Mouse (Mus musculus): ENCODE results near the gene Ccdc36.

Ccdc36 gene

DNA sequence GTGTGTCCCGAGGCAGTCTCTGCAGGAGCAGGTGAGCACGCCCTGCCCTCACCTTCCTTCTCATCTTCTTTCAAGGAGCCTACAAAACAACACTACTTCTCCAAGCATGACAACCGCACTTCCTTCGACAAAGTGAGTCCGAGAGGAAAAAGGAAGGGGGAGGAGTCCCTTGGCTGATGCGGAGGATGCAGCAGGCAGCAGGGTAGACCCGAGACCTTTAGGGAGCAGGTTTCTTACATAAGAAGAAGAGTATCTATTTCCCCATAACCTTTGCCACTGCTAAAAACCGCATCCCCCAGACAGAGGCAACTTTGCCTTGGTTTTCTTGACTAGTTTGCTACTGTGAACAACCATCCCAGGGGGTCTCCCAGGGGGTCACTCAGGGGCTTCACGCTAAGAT lies 16.8 kb upstream of the Ccdc36 start:
- peak; percentile 18 for DNase-seq (ENCODE audit: low read depth)

- DNase-seq (ENCODE audit: low read depth): no peak
Observed at GRCm38 (mm10) chr9:108441236-108441919, 13.1 kb upstream of the Ccdc36 start.

DNA sequence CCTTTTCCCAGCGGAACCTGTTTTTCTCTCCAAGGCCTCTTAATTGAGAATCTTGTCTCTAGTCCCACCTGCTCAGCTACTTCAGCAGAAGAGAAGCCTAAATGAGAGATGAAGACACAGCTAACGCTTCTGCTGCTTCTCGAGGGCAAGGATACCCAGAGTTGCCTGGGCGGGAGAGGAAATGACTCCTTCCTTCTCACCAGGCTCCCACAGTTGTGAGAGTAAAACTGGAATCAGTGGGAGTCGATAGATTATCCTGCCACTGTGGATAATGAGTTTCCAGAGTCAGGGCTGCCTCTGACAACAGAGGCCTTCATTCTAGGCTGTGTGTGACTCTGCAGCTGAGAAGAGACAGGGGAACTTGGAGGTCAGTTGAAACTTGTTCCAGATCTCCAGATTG lies 12.2 kb upstream of the Ccdc36 start:
- DNase-seq (ENCODE audit: low read depth): no peak

GRCm38 (mm10) chr9:108439176-108439575 lies 10.9 kb upstream of the Ccdc36 start:
- DNase-seq (ENCODE audit: low read depth): no peak

- no peak for DNase-seq (ENCODE audit: low read depth)
Observed at GRCm38 (mm10) chr9:108436182-108436581, 7.9 kb upstream of the Ccdc36 start, which contains the start of gene BC048562. BC048562 (plus strand) TSS chr9:108436482.

DNA sequence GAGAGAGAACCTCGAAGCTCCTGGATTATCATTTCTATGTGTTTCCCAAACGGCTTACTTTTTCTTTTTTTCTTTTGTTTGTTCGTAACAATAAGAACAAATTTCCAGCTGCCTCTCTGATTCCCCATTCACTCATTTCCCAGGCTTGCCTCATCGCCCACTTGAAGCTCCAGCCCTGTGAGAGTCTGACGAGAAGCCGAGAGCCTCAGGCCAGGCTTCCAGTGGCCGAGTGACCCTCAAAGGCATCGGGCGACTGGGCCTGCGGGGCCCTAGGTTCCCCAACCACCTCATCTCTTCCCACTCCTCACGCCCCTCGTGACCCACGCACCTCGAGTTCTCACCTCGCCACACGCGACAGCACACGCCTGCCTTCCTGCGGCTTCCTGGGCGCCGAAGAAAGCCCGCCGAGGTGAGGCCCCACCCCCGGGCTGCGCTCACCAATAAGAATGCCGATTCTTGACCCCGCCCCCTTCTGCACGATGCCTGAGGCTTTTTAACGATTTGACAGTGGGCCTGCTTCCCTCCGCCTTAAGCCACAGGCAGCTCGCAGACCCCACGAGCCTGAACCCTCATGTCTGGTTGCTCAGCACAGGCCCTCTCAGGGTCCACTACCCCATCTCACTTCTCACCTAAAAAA lies 3.3 kb upstream of the Ccdc36 start:
- DNase-seq (ENCODE audit: low read depth): peak; percentile 26

DNA sequence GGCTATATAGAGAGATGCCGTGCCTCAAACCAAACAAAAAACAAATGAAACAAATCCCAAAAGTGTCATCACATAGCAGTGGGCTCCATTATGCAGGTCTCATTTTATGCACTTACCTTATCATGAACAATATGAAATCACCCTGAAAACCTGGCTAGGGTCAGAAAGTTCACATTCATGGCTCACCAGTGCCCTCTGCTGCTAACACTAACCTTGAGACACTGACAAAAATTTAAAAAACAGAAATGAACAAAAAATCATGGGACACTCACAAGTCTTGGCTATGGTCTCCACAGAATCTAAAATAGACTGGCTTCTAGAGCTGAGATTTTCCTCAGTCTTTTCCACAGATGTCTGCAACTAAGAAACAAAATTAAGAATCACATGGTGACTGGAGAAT lies 16.1 kb downstream of the Ccdc36 start:
- DNase-seq (ENCODE audit: low read depth): peak; percentile 43

GRCm38 (mm10) chr9:108411381-108411942 lies 16.8 kb downstream of the Ccdc36 start:
- DNase-seq (ENCODE audit: low read depth): no peak

DNA sequence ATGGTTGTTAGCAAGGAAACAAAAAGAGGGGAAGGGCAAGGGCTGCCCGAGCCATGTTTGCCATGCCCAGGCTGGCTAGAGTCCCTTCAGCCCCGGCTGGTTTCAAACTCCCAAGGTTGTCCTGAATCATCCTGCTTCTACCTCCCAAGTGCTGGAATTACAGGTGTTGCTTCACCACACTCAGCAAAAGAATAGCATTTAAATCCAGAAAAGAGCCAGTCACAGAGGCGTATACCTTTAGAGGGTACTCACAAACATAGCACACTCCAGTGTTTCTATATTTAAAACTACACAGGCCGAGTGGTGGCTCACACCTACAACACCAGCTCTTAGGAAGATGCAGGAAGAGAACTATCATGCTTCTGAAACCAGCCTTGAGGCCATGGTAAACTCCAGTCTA lies 18.7 kb downstream of the Ccdc36 start:
- DNase-seq (ENCODE audit: low read depth): no peak

- DNase-seq (ENCODE audit: low read depth): no peak
Observed at GRCm38 (mm10) chr9:108404451-108404850, 23.8 kb downstream of the Ccdc36 start.

DNA sequence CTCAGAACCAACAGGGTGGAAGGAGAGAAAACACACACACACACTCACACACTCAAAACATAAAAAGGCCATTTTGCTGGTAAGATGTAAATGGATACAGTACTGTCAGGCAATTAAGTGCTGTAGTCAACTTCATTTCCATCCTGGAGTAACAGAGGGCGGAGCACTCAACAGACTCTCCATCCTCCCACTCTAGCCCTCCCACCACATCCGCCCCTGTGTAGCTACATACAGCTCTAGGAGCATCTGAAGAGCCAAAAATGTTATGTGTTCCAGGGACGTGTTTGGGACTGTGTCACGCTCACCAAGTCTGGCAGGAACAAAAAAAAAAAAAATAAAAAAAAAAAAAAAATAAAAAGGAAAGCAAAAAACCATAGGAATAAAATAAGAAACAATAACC lies 25.2 kb downstream of the Ccdc36 start:
- DNase-seq (ENCODE audit: low read depth): no peak

DNA sequence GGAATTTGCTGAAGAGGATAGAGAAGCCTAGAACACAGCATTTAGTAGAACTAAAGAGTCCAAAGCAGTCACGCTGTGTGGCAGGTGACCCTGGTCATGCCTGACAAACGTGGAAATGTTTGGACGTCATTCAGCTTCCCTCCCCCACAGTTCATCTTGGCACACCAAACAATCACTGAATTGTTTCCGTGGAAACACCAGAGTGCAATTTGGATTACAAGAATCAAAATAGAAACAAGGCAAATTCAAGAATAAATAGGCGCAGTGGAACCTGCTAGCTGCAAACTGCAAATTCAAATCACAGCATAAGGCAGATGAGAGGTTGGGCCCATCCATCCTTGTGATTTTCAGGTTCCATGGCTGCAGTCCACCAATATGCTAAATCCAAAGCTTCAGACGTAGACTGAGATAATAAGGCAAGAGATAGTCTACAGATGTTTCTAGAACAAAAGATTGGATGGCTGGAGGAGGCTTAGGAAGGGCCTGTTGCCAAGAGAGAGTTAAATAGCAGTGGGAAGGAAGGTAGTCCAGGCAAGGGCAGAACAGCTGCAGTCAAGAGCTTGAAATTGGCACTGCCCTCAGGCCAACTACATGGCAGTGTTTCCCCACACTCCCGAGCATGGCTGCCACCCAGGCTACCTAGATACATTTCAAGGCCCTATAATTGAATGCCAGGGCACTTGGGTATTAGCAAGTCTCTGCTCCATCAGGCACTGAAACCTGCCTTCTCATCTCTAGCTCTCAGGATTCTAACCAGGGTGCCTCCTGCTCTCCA lies 26.9 kb downstream of the Ccdc36 start:
- no peak for DNase-seq (ENCODE audit: low read depth)

DNA sequence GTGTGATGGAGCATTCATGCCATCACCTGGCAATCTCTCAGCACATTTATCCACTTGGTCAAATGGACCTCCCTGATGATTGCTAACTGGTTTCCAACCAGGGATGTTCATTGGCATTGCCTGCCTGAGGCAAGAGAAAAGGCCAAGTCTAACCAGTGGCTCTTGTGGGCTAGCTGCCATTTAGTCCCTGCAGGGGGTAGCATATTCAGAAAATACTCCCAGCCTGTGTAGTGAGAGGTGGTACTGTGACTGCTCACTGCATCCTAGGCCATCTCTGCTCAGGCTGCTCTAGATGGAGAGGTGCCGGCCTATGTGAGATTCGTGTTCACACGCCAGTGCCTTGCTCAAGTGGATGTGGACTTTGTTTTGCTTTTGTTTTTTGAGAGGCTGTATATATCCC lies 30.0 kb downstream of the Ccdc36 start:
- DNase-seq (ENCODE audit: low read depth): no peak

GRCm38 (mm10) chr9:108395427-108395826 lies 32.9 kb downstream of the Ccdc36 start:
- DNase-seq (ENCODE audit: low read depth): no peak

DNA sequence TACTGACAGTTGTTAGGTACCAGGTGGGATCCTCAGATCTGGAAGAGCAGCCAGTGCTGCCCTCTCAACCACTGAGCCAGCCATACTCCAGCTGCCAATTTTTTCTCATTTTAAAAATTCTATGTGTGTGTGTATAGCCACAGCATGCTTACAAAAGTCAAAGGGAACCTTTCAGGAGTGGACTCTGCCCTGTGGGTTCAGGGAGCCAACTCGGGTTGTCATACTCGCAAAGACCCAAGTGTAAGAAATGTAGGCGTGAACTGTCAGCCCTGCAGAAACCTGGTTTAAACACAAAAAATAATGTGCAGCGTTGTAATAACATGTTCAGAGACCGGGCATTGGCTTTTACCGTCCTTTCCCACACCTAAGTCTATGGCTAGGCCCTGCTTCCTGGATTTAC lies 34.1 kb downstream of the Ccdc36 start:
- DNase-seq (ENCODE audit: low read depth): no peak

DNA sequence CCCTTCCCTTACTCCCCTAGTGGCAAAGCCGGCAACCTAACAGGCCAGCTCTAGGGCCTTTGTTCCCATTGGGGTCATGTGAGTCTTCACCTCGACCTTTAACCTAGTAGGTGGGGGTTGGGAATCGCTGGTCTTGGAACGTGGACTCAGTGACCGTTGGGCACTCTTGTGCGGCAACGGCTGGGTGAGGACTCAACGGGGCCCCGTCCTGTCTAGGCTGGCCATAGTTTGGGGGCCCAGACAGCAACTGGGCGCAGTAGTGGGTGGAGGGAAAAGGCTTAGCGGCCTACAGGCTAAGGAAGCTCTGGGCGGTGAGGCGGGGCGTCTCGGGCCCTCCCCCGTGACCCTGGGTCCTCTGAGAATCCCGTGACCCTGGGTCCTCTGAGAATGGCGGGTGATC lies 35.6 kb downstream of the Ccdc36 start, which contains the start of gene 1700102P08Rik:
1700102P08Rik (plus strand) TSS at position 130 of the 400 bp plus-strand sequence.
- no peak for DNase-seq (ENCODE audit: low read depth)

GRCm38 (mm10) chr9:108389220-108389619 lies 39.1 kb downstream of the Ccdc36 start:
- DNase-seq (ENCODE audit: low read depth): no peak

DNA sequence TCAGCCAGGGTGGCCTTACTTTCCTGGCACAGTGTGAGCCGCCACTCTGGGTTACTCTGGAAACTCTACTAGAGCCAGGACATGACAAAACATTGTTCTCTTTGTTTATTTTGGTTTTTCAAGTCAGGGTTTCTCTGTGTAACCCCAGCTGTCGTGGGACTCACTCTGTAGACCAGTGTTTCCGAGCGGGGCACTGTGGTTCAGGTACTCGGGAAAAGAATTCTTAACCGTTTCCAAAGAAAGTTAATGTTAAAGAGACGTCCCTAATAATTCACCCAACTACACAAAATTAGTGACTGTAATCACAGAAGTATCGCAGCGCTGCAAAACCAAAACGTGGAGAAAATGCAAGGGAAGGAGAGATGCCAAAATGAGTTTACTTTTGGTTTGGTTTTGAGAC lies 39.7 kb downstream of the Ccdc36 start:
- no peak for DNase-seq (ENCODE audit: low read depth)

- DNase-seq (ENCODE audit: low read depth): no peak
Observed at GRCm38 (mm10) chr9:108386816-108387215, 41.5 kb downstream of the Ccdc36 start.

DNA sequence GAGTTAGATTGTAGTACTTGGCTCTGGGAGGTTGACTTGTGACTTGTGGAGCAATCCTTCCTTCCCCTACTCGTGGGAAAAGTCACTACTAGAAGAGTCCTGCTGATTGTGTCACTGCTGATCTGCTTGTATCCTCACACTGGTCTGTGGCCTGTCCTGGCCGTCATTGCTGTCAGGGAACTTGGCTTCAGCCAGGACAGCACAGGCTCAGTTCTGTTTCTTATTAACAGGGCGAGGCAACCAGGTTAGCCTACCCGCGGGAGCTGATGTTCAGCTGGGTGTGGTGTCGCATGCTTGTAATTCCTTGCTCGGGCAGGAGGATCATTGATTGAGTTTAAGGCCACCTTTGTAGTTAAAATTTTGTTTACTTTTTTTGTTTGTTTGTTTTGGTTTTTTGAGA lies 43.3 kb downstream of the Ccdc36 start:
- no peak for DNase-seq (ENCODE audit: low read depth)

DNA sequence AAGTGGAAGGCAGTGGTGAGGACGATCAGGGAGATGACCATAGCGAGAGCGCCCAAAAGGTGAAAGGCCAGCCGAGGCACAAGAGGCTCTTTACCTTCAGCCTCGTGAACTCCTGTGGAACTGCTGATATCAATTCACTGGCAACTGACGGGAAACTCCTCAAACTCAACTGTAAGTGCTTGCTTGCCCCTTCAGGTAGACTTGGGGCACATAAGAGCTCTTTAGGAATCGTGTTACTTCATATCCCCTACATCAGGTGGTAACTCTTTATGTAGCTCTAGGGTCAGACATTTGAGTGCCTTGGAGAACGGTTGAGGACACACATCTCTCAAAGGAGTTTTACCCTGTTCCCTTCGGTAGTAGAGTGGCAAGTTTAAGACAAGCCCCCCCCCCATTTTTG lies 46.9 kb downstream of the Ccdc36 start:
- DNase-seq (ENCODE audit: low read depth): no peak

- no peak for DNase-seq (ENCODE audit: low read depth)
Observed at GRCm38 (mm10) chr9:108379294-108379693, 49.0 kb downstream of the Ccdc36 start.

DNA sequence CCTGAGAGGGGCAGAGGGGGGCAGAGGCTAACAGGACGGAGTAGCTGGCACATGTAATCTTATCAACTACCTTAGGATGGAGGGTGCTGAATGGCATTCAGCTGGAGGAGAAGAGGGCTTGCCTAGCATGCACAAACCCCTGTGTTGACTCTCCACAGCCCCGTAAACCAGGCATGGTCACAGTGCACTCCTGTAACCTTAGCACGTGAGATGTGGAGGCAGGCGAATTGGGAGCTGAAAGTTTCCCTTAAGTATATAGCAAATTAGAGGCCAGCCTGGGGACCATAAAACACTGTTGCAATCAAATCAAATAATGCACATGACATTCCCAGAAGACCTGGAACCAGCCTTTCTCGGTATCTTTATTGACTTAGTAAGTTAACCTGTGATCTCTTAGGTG lies 49.5 kb downstream of the Ccdc36 start:
- no peak for DNase-seq (ENCODE audit: low read depth)
